Mouse (Mus musculus) CH12F3 (cell line): Measurements from ENCODE around the gene Zfp652.

Source experiments
- in situ Hi-C: fragments of 300-500 bp; cut with MboI; formaldehyde crosslinking; loops from 2 replicates; pipeline ENCODE4 v1.14.3; 2020; ENCODE audit warnings: low sequenced_read_pairs

The Zfp652 gene

DNA sequence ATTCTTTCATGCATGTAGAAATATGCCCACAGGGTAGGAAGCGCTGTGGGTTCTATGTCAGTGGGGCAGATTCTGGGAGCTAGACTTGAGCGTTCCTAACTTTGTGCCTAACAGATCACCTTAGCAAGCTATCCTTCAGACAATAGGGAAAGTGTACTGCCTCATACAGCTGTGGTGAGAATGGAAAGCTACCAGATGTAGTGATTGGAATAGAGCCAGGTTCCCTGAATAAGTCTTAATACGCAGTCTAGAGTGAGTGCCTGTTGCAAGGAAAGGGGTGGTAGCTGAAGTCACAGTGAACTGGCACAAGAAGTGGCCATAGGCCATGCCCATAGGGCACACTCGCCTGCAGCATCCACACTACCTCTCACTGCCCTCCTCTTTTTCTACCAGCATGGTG, 50.5 kb downstream of the Zfp652 start:
- in situ Hi-C loops, result no loop called here

DNA sequence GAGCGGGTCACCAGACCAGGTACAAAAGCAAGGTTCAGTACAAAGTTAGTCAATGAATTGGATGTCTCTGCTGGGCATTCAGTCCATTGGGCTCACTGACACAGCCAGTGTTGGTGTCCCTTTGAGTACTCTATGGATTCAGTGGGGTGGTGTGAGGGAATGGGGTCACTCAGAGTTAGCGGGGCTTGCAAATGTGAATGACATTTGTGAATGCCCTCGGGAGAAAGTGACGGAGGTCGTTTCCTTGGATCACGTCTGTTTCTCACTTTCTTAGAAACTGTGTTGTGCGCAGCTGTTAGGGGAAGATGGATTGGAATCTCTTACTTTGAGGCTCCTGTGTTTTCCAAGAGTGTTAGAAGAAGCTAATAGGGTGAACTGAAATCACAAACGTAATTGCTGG, 52.3 kb downstream of the Zfp652 start:
- in situ Hi-C loops, result no loop called here

DNA sequence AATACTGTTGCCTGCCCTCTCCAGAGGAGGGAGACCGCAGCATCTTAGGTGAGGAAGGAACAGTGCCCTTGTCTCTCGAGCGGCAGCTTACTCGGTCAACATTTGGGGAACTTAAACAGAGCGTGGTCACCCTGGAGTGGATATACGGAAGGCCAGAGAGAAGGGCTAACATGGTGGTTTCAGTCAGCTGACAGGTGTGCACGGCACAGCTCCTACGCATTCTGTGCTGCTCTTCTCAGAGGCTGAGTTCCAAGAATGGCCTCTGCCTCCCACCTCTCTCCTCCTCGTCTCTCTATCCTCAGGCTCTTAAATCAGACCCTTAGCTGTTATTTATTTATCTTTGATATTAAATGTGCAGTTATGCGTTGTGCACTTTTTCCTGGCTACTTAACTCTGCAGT, 52.9 kb downstream of the Zfp652 start:
- in situ Hi-C loops, result no loop called here

DNA sequence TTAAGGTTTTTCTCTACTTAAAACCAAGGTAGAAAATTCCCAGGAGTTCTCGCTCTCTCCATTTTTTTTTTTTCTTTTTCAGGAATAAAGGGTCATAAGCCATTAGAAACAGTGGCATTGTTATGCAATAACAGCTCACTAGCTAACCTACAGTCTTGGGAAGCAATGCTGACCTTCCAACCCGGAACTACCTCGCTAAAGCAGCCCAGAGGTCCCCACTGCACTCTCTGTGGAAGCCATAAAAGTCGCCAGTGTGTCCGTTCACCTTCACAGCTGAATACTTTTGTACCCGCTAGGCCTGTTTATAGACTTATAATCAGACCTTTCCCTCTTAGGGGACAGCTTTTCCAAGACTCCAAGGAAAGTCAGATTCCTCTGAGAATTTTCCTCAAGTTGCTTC, 55.8 kb downstream of the Zfp652 start:
- in situ Hi-C loops, result no loop called here

DNA sequence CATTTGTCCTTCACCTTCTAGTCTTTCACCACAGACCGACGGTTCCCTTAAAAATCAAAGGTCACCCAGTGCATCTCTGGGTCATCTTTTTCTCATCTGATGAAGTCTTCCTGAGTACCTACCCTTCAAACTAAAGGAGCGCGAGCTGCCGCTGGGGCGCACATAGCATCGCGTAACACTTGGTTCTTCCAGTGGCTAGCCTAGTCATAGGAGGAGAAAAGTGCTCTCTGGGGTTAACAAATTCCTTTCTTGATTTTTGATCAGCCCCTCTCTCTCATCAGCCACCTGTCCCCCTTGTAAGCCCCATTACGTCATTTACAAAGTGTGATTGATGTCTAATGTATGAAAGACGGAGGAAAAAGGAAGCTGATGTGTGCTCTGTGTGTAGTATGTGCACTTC, 56.7 kb downstream of the Zfp652 start:
- in situ Hi-C loops, result no loop called here

DNA sequence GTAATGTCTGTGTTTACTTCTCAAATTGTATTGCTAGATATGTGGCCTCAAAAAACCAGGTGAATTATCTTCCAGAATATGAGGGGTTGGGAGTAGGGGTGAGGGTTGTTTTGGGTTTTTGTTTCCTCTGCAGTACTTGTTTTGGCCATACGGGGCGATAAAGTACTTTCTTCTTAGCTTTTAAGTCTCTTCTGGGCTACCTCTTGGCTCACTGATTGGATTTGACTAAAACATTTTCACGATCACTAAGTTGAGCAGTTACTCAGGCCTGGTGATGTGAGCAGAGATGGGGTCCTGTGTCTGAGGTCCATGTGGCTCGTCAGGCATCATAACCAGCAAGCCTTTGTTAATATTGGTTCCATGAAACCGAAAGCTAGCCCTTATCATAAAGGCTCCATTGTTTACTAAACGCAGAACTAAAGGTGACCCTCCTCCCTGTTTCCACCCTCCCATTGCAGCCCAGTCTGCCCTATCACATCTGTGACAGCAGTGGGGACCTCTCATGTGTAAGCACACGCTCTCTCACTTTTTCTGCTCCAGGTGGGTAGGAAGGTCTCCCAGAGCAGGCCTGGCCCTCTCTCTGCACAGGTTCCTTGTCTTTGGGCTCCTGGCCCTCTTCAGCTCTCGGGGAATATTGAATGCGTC, 58.4 kb downstream of the Zfp652 start:
- in situ Hi-C loops, result no loop called here

DNA sequence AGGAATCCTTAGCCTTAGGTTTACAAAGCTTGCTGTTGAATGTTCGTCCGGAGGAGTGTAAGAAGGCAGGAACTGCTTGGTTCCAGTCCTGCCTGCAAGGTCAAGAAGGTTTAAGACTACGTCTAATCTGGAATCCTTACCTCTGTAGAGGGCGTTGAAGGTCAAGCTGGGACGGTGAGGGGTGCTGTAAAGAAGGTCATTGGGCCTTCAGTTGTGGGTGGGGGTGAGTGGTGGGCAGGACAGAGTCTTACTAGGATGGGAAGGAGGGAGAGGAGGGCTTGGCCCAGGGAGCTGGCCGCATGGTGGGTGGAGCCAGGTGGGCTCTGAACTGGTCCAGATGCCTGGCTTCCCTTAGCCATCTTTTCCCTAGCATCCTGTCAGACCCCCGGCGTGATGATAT, 59.2 kb downstream of the Zfp652 start:
- in situ Hi-C loops, result no loop called here

DNA sequence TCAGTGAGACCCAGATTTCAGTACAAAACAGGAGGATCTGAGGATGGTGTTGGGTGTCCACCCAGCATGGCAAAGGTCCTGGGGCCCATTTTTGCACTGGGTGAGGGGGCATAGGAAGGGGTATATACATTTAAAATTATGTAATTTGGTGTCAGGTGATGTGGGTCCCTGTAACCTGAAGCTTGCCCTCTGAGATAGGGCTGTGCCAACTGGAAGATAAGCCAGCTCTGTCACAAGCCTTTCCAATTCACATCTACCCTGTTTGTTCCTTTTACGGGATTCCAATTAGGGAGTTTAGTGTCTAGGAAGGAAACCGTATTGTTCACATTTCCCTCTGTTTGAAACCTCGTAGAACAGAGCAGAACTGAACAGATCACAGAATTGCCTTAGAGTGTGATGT, 60.8 kb downstream of the Zfp652 start:
- in situ Hi-C loops, result no loop called here

DNA sequence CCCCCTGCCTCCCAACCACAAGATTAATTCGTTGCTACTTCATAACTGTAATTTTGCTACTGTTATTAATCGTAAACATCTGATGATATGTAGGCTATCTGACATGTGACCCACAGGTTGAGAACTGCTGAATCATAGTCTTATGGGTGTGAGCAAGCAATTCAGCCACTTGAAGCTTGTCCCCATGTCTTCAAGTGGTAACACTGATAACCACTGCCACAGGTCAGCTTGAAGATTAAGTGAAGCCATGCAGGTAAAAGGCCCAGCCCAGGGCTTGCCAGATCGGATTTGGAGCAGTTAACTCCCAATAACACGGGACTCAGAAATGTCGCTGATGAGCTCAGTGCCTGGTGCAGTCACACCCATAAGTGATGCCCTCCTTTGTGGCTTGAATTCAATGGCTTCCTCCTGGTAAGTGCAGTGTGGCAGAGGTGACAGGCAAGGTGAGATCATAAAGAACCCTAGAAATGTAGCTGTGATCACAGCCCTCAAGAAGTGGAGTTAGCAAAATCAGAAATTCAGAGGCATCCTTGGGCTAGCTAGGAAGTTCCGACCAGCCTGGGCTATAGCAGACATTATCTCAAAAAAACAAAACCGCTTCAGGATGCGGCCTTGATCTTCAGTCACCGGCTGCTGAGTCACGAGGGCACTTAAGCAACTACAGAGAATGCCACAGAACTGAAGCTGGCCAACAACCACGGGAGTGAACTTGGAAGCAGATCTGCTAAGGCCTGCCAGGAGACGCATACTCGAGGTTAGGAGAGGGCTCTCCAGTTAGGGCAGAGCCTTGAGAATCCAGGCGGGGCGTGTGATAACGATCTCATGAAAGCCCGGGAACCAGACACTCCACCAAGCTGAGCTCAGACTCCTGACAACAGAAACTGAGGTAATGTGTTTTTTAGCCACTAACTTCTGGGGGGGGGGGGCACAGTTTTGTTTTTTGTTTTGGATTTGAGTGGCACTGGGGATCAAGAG, 65.1 kb downstream of the Zfp652 start:
- in situ Hi-C loops, result no loop called here

DNA sequence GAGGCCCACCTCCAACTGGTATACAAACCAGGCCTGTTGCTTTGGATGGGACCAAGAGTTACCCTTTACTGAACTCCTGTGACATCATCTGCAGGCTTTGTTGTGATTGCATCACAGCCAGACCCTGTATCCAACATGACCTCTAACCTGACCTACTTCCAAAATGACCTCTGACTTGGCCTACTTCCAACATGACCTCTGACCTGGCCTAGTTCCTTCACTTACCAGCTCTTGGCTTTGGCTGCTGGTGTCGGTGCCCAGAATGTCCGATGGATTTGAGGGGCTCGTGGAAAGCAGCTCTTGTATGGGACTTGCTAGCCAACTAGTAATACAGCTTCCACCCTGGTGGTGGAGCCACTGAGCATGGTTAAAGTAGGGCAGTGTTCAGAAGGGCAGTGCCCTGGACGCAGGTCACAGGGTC, 66.4 kb downstream of the Zfp652 start:
- in situ Hi-C loops, result no loop called here

DNA sequence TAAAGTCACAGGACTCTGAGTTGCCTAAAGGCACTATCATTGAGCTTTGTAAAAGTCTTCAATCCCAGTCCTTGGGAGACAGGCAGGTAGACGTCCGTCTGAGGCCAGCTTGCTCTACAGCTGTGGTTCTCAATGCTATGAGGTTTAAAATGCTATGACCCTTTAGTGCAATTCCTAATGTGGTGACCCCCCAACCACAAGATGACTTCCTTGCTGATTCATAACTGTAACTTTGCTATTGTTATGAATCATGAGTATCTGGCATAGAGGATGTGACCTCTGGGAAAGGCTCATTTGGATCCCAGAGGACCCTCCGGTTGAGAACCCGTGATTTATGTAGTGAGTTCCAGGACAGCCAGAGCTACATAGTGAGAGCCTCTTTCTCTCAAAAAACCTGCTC, 66.9 kb downstream of the Zfp652 start:
- in situ Hi-C loops, result no loop called here

DNA sequence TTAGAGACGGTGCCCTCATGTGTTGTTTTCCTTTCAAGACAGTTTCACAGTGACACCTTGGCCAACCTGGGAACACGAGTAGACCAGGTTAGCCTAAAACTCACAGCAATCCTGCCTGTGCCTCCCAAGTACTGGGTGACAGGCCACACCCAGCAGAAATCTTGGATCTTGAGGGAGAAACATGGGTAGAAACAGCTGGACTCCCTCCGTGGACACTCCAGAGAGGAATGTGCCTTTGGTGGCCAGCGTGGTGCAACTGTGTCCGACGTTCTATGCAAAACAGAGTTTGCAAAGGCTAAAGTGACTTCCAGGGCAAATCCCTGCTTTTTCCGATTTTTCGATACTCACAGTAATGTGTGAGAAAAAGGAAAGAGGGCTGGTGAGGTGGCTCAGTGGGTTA, 68.0 kb downstream of the Zfp652 start:
- in situ Hi-C loops, result no loop called here

DNA sequence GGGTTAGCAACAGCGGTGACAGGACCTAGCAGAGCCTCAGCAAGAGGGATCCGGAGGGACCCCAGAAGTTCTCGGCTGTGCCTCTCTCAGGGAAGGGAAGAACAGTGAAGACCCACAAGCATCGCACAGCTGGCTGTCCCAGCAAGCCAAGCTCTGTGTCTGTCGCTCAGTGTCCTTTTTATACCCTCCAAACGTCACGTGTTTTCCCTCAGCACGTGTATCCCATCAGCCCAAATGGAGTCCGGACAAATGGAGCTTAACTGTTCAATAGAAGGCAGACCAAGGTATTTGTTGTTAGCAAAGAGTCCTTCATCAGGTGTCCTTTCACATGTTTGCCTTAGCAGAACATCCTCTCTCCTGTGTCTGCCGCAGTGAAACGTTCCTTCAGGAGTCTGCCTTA, 69.1 kb downstream of the Zfp652 start:
- in situ Hi-C loops, result no loop called here

DNA sequence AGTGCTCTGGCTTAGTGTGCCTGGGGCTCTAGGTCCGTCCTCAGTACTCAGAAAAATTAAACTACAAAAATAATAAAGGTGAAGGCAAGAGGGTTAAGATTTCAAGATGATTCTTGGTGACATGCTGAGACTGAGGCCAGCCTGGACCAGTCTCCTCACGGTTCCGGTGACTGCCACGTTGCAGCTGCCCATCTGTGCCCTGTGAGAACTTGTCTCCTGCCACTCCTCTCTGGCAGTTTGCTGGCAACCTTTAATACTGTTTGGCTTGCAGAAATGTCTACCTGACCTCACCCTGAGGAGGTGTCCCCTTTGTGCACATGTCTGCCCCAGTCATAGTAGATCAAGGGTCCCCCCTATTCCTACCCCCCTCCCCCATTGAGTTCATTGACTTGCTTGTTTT, 71.0 kb downstream of the Zfp652 start:
- in situ Hi-C loops, result no loop called here

DNA sequence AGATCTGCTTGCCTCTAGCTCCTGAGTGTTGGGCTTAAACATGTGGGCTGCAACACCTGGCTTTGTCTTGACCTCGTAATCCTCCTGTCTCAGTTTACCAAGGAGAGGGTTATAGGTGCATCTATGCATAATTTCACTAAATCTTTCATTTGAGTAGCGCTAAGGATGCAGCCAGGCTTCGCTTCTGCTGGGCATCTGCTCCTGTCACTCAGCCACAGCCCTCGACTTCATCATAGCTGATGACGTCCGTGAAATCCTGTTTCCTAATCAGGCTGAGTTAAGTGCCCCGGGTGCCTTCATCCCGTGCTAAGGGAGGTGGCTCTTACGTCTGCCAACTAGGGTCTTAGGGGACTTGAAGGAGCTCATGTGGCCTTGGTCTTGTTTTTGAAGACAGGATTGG, 71.5 kb downstream of the Zfp652 start:
- in situ Hi-C loops, result no loop called here

DNA sequence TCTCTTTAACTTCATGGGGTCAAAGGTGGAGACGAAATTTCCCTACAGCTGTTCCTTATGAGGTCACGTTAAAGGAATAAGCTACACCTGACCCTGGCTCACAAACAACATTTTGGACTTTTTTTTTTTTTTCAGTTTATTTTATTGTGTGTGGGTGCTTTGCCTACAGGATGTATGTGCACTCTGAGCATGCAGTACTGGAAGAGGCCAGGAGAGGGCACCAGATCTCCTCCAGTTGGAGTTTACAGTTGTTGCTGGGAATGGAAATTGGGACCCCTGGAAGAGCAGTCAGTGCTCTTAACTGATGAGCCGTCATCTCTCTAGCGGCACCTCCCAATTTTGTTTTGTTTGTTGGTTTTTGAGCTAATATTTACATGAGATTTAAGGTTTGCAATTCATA, 73.2 kb downstream of the Zfp652 start:
- in situ Hi-C loops, result no loop called here

DNA sequence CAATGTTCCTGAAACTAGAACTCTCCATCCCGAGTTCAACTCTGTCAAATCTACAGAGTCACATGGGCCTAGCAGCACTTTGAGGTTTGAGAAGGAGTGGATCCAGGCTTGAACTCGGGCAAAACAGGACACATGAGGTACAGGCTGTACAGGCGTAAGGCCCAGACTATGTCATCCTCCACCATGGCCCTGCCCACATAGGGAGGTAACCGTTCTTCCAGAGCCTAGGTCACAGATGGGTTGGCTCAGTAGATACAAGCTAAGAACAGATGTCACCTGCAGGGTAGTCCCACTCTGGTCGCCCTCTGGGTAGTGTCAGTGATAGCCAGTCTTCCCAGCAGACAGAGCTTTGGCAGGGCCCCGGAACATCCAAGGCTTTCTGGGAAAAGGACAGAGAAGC, 74.0 kb downstream of the Zfp652 start:
- in situ Hi-C loops, result no loop called here

DNA sequence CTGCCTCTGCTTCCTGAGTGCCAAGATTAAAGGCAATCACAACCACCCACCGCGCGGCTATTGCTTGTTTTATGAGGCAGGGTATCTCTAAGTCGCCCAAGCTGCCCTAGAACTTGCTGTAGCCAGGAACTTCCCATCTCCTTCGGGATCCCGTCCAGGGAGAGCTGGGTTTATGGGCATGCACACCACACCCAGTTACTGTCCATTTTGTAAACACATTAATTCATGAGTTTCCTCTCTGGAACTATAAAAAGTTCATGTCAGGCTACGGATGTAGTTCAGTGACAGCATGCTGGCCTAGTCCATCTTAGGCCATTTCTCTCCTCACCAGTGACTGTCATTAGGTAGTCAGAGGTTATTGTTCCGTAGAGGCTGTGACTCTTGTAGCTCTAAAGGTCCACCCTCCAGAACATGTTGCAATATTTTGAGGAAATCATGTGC, 77.0 kb downstream of the Zfp652 start:
- in situ Hi-C loops, result no loop called here

DNA sequence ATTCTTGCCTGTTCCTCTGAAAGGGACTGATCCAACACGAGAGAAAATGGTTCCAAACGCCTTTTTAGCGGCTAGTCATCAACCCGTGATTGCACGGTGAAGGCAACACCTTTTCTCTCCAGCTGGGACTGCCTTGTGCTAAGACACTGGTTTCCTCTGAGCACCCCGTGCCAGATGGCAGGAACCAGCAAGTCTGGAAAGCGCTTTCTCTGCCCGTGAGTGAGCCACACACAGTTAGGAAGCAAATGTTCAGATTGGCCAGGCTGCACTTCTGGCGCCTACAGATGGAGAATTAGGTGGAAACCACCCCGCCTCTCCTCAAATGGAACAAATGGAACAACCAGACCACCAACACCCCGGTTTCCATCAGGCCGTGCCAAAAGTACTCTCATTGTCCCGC, 79.3 kb downstream of the Zfp652 start:
- in situ Hi-C loops, result no loop called here

DNA sequence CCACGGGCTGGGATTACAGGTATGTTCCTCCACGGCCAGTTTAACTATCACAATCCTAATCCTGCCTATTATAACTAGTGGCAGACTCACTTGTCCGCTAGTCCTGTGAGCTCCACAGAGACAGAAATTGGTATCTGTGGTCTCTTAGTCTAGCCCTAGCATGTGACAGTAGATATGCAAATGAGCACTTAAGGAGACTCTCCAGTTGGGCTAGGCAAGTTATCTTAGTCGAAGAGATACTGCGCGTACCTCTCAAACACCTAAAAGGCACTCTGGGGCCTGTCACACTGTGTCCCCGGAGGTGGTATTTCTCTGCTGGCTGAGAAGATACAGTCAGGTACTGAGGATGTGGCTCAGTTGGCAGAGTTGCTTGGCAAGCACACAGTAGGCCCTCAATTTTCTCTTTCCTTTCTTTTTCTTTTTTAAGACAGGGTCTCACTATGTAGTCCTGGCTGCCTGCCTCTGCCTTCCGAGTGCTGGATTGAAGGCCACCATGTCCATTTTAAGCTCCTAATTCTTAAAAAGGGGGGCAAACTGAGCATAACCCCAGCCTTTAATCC, 80.6 kb downstream of the Zfp652 start:
- in situ Hi-C loops, result no loop called here

DNA sequence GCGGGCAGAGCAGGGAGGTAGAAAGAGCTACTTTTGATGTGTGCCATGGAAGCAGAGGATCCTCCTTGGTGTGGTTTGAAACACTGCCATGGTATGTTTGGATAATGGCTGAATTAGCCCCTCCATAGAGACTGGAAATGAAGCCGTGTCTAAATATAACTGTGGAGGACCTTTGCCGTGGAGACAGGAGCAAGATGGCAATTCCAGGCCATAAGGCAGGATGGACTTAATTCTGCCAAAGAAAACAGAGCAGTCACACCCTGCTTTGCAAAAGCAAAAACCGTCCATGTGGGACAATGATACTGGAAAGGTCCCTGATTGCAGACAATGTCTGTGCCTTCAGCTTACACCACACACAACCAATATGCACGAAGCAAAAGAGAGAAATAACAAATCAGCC, 81.7 kb downstream of the Zfp652 start:
- in situ Hi-C loops, result no loop called here

DNA sequence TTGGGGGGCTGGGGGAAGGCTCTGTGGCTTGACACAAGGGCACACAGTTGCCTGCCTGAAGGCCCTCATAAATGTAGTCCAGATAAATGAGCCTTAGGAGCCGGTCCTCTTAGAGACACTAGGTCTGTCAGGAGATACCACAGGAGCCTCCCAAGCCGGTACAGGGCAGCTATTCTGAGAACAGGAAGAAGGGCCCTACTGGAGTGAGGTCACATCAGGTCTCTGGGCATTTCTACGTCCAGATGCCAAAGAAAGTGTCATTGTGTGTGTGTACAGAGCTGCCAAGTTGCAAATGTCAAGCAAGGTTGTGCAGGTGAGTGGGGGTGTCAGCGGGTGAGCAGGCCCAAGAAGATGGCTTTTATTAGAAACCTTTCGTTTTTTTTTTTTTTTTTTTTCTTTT, 83.1 kb downstream of the Zfp652 start:
- in situ Hi-C loops, result no loop called here
